Mouse (Mus musculus): Measurements from ENCODE around the gene Llgl1. TPM values are rescaled to one million over a fixed set of nuclear protein-coding genes. Genes with fewer than 3 reads are reported as not detected.

Llgl1 gene
- polyA plus RNA-seq, 1 experiment = 68.2 TPM

DNA sequence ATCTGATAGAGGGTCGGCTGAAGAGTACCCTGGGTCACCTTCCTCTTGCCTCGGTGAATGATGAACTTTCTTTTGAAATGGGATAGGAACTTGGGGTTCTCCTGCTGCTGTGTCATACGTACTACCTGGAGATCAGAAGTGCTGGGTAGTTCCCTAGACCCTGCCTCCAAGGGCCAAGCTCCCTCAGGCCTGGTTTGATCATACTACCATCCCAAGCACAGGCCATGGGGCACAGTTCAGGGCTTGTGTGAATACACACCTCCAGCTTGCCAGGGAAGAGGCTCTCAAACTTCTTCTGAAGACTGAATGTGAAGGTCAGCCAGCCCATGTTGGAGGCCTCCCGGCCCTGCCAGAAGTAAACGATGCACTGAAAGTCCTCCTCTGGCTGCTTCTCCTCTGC, 16.3 kb downstream of the Llgl1 start:
- H3K4me3 ChIP-seq (replicated peaks; ENCODE audit: extremely low read depth, low read depth, low read length) = no peak overlapping the region
- TF ChIP-seq CTCF (IDR thresholded peaks at IDR 0.05; ENCODE audit: insufficient read depth, low read length) (no peak), POLR2A (IDR thresholded peaks at IDR 0.05; ENCODE audit: borderline replicate concordance, extremely low read depth, low read depth, low read length) (no peak)
- H3K4me1 ChIP-seq (ENCODE audit: control insufficient read depth, insufficient read depth, low read length) = no peaks in the 10 kb centered on the region
- no peak for DNase-seq
- WGBS = 84% methylated on average over 5 of the region's 5 CpGs

DNA sequence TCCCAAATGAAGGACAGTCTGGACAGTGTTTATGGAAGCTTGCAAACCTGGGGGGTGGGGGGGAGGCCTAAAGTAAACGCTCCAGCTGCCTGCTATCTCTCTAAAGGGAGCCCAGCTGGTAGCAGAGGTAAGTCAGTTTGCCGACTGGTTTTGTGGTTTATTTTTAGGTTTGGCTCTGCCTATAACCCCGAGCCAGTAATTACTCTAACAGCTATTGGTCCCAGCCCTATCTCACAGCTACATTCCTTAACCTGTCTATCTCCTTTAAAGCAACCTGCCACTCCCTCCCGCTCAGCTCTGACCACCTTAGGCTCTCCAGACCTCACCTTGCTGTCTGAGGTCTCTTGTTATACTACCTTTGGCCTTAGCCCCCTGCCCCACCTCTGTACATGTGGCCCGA, 19.7 kb downstream of the Llgl1 start:
- H3K4me3 ChIP-seq (replicated peaks; ENCODE audit: extremely low read depth, low read depth, low read length) = no peak overlapping the region
- TF ChIP-seq POLR2A (IDR thresholded peaks at IDR 0.05; ENCODE audit: borderline replicate concordance, extremely low read depth, low read depth, low read length) (no peak), CTCF (IDR thresholded peaks at IDR 0.05; ENCODE audit: insufficient read depth, low read length) (no peak)
- 70% methylated on average over 5 of the region's 5 CpGs for WGBS
- no peak for DNase-seq
- H3K4me1 ChIP-seq (ENCODE audit: control insufficient read depth, insufficient read depth, low read length) = no peaks in the 10 kb centered on the region

DNA sequence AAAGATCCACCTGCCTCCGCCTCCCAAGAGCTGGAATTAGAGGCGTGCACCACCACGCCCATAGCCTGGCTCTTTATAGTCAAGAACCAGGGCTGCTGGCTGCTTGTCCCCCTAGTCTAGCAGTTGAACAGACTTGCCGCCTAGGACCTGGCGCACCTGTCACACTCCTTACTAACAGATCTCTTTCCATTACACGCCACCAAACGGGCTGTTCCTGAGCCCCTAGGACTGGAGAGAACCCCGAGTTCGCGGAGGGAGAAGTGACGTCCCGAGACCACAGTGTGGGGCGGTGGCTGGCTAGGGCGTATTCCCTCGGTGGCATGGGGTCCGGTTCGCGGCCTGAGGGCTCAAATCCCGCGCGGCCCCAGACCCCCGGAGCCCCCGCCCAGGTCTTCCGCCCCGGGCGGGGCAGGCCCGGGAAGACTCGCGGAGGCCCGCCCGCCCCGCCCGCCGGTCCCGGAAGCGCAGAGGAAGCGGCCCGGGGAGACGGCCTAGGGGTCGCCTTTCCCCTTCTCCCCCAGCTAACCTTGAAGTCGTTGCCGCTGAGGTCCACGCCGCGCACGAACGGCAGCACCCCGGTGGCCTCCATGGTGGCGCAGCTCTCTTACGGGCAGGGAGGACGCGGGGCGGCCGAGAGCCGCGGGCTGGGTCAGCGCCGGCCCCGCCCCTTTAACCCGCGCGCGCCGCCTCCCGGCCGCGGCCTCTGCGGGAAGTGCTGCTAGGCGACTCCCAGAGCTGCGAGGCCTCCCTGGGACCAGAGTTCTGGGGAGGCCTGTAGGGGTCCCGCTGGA, 27.3 kb downstream of the Llgl1 start, which contains the start of gene Flii:
TSS of gene Flii (minus strand) at position 663 of the 791 bp plus-strand sequence.
- TF ChIP-seq POLR2A (IDR thresholded peaks at IDR 0.05; ENCODE audit: borderline replicate concordance, extremely low read depth, low read depth, low read length) = peak; percentile 76
- no peak for TF ChIP-seq CTCF (IDR thresholded peaks at IDR 0.05; ENCODE audit: insufficient read depth, low read length)
- peak; percentile 84 for DNase-seq
- WGBS = under 1% methylated on average over 68 of the region's 71 CpGs
- Histone ChIP-seq H3K4me1 (ENCODE audit: control insufficient read depth, insufficient read depth, low read length) (peaks cover 18% of the 10 kb centered on the region), H3K4me3 (replicated peaks; ENCODE audit: extremely low read depth, low read depth, low read length) (peak within 1 kb of the TSS; percentile 99)

DNA sequence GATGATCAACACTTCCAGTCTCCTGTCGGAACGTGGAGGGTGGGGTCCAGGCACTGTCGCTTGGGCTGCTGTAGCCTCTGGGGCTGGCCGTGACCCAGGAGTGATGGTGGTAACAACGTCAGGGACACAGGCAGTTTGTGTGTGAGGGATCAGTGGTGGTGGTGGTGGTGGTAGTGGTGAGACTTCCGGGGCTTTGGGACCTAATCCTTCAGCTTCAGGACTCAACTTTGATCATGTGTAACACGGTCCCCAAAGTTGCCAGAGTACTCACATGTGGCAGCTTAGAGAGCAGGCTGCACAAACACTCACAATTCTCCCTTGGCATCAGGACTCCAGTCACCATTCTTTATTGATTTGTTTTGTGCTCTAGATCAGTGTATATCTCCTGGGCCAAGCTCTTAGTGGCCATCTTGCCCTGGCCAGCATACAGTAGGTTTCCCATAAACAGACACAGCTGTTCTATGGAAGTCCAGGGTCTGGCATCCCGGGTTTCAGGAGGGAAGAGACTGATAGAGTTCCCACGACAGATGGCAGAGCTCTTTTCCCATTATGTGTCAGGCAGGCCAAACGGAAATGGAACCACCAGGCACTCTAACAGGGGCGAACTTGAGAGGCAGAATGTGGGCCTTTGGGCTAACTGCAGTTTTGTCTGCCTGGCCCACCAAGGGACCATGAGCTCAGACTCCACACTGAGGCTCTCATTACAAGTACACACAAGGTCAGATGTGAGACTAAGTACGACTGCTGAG, 28.0 kb downstream of the Llgl1 start:
- 2% methylated on average over 12 of the region's 12 CpGs for WGBS
- Histone ChIP-seq H3K4me3 (replicated peaks; ENCODE audit: extremely low read depth, low read depth, low read length) (peak overlapping the region; percentile 99), H3K4me1 (ENCODE audit: control insufficient read depth, insufficient read depth, low read length) (peaks cover 18% of the 10 kb centered on the region)
- peak; percentile 37 for DNase-seq
- TF ChIP-seq CTCF (IDR thresholded peaks at IDR 0.05; ENCODE audit: insufficient read depth, low read length) (no peak), POLR2A (IDR thresholded peaks at IDR 0.05; ENCODE audit: borderline replicate concordance, extremely low read depth, low read depth, low read length) (no peak)

DNA sequence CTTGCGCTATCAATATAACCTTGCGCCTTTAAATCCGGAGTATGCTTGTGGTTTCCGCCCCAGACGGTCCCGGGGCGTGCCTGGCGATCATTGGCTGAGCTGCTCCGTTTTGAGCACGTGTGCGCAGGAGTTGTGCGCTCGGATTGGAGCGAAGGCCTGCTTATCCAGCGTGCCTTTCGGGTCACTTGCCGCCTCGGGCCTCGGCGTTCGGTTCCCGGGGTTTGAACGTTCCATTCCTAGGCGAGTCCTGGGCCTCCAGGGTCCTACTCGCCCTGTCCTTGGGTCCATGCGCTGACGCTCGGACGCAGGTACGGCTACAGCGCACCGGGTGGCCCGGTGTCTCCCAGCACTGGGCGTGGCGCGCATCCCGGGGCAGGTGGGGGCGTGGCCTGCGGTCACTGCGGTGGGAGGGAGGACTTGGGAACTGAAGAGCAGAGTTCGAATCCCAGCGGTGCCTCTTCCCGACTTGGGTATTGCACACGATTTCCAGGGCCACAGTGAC, 28.8 kb downstream of the Llgl1 start, which contains the start of gene Mief2:
TSS of gene Mief2 (plus strand) at position 139 of the 502 bp plus-strand sequence.
- no peak for TF ChIP-seq CTCF (IDR thresholded peaks at IDR 0.05; ENCODE audit: insufficient read depth, low read length)
- peak; percentile 76; the same call in 1 of the 2 replicates for TF ChIP-seq POLR2A (IDR thresholded peaks at IDR 0.05; ENCODE audit: borderline replicate concordance, extremely low read depth, low read depth, low read length)
- Histone ChIP-seq H3K4me1 (ENCODE audit: control insufficient read depth, insufficient read depth, low read length) (peaks cover 18% of the 10 kb centered on the region), H3K4me3 (replicated peaks; ENCODE audit: extremely low read depth, low read depth, low read length) (peak within 1 kb of the TSS; percentile 99)
- peak; percentile 92 for DNase-seq
- under 1% methylated on average over 44 of the region's 44 CpGs for WGBS

DNA sequence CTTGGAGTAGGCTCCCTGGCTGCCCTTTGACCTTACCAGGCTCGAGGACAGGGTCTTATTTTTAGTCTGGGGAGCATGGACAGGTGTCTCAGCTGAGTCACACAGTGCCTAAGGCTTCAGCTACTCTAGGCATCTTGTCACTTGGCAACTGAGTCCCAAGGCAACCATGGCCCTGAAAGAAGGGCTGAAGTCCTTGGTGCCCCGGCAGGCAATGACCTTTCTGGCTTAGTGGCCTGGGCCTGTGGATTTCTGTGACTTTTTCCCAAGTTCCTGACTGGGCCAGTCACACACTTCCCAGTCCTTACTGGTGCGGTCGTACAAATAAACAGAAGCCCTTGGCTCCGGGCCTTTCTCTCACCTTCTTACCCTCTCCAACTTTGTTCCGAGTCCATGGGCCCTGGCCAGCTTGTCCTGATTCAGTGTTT, 29.7 kb downstream of the Llgl1 start:
- peaks cover 18% of the 10 kb centered on the region for H3K4me1 ChIP-seq (ENCODE audit: control insufficient read depth, insufficient read depth, low read length)
- peak; percentile 52 for DNase-seq
- TF ChIP-seq POLR2A (IDR thresholded peaks at IDR 0.05; ENCODE audit: borderline replicate concordance, extremely low read depth, low read depth, low read length) = no peak
- 46% methylated on average over 6 of the region's 6 CpGs for WGBS
- no peak overlapping the region for H3K4me3 ChIP-seq (replicated peaks; ENCODE audit: extremely low read depth, low read depth, low read length)

DNA sequence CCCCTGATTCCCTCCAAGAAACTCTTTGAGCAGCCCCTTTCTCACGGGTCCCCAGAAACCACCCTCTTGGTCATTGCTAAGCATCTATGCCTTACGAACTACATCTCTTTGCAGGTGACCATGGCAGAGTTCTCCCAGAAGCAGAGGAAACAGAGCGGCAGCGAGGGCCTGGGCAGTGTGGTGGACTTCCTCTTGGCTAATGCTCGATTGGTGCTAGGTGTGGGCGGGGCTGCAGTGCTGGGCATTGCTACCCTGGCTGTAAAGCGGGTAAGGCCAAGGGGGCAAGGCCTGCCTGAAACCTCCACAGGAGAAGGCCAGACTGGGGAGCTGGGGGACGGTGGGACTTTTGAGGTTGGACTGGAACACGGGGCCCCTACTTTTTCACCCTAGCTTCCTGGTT, 30.6 kb downstream of the Llgl1 start:
- no peak overlapping the region for H3K4me3 ChIP-seq (replicated peaks; ENCODE audit: extremely low read depth, low read depth, low read length)
- TF ChIP-seq CTCF (IDR thresholded peaks at IDR 0.05; ENCODE audit: insufficient read depth, low read length) = no peak
- peaks cover 18% of the 10 kb centered on the region for H3K4me1 ChIP-seq (ENCODE audit: control insufficient read depth, insufficient read depth, low read length)
- DNase-seq = no peak
- 67% methylated on average over 9 of the region's 9 CpGs for WGBS

DNA sequence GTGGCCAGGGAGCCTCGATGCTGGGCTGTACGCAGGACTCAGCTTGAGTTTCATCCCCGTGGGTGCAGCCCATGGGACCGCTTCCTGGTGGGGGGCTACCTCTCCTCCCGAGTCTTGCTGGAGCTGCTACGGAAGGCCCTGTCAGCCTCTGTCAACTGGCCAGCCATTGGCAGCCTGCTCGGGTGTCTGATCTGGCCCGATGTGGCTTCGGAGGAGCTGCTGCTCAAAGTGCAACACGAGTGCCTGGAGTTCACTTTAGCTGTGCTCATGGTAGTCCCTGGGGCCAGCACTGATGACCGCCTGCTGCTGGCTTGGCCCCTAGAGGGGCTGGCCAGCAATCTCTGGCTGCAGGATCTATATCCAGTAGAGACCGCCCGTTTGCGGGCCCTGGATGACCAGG, 31.7 kb downstream of the Llgl1 start:
- no peak overlapping the region for H3K4me3 ChIP-seq (replicated peaks; ENCODE audit: extremely low read depth, low read depth, low read length)
- no peak for TF ChIP-seq CTCF (IDR thresholded peaks at IDR 0.05; ENCODE audit: insufficient read depth, low read length)
- no peak for TF ChIP-seq POLR2A (IDR thresholded peaks at IDR 0.05; ENCODE audit: borderline replicate concordance, extremely low read depth, low read depth, low read length)
- DNase-seq = no peak
- WGBS = 87% methylated on average over 14 of the region's 14 CpGs
- H3K4me1 ChIP-seq (ENCODE audit: control insufficient read depth, insufficient read depth, low read length) = peaks cover 11% of the 10 kb centered on the region

DNA sequence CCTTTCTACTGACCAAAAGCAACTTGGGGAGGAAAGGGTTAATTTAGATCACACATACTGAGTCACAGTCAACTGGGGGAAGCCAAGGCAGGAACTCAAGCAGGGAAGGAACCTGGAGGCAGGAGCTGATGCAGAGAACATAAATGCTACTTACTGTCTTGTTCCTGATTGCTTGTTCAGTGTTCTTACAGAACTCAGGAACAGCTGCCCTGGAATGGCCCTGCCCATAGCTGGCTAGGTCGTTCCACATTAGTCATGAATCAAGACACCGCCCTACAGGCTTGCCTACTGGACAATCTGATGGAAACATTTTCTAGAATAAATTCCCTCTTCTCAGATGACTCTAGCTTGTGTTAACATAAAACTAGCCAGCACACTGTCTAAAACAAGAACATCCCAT, 34.7 kb downstream of the Llgl1 start:
- no peak for DNase-seq
- TF ChIP-seq CTCF (IDR thresholded peaks at IDR 0.05; ENCODE audit: insufficient read depth, low read length) (no peak), POLR2A (IDR thresholded peaks at IDR 0.05; ENCODE audit: borderline replicate concordance, extremely low read depth, low read depth, low read length) (no peak)
- Histone ChIP-seq H3K4me1 (ENCODE audit: control insufficient read depth, insufficient read depth, low read length) (peaks cover 1% of the 10 kb centered on the region; the same call in 1 of the 2 replicates), H3K4me3 (replicated peaks; ENCODE audit: extremely low read depth, low read depth, low read length) (no peak overlapping the region)
- WGBS = 52% methylated on average over 2 of the region's 2 CpGs
